Mouse (Mus musculus): ENCODE data around the gene Gpx4. TPM values are rescaled to one million over a fixed set of nuclear protein-coding genes. Genes with fewer than 3 reads are reported as not detected.

Gene Gpx4
- polyA plus RNA-seq, 1 experiment, result 964 TPM

GRCm38 (mm10) chr10:80025463-80025862 is 21.5 kb upstream of the Gpx4 start:
- no peaks in the 10 kb centered on the region for H3K27me3 ChIP-seq (ENCODE audit: control insufficient read depth, insufficient read depth, low read length)
- 75% methylated on average over 10 of the region's 10 CpGs for WGBS
- H3K4me1 ChIP-seq (ENCODE audit: control insufficient read depth, insufficient read depth, low read length), result no peaks in the 10 kb centered on the region
- H3K4me3 ChIP-seq (replicated peaks; ENCODE audit: insufficient read depth, low read depth, low read length), result no peak overlapping the region
- TF ChIP-seq POLR2A (IDR thresholded peaks at IDR 0.05; ENCODE audit: borderline replicate concordance, insufficient read depth, low read length) (no peak), CTCF (IDR thresholded peaks at IDR 0.05; ENCODE audit: borderline replicate concordance, insufficient read depth, low read depth, low read length) (no peak)
- no peak overlapping the region for H3K27ac ChIP-seq (ENCODE audit: insufficient read depth, low read length)
- no peak for DNase-seq

DNA sequence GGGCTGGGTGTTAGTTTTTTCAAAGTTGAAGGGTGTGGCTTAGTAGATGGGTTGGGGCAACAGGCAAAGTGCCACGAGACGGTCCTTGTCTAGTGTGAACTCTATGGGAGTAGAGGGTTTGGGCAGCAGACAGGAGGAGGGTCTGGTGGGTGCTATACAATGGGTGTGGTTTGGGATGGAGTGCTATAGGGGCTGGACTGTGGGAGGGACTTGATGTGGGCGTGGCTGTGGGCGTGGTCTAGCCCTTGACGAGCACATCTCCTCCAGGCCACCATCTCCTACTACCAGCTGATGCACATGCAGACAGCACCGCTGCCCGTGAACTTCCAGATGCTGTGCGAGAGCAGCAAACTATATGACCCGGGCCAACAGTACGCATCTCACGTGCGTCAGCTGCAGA is 21.1 kb upstream of the Gpx4 start:
- TF ChIP-seq CTCF (IDR thresholded peaks at IDR 0.05; ENCODE audit: borderline replicate concordance, insufficient read depth, low read depth, low read length) (no peak), POLR2A (IDR thresholded peaks at IDR 0.05; ENCODE audit: borderline replicate concordance, insufficient read depth, low read length) (no peak)
- H3K27ac ChIP-seq (ENCODE audit: insufficient read depth, low read length), result no peak overlapping the region
- no peaks in the 10 kb centered on the region for H3K4me1 ChIP-seq (ENCODE audit: control insufficient read depth, insufficient read depth, low read length)
- DNase-seq, result no peak
- H3K27me3 ChIP-seq (ENCODE audit: control insufficient read depth, insufficient read depth, low read length), result no peaks in the 10 kb centered on the region
- H3K4me3 ChIP-seq (replicated peaks; ENCODE audit: insufficient read depth, low read depth, low read length), result no peak overlapping the region
- 55% methylated on average over 12 of the region's 12 CpGs for WGBS

DNA sequence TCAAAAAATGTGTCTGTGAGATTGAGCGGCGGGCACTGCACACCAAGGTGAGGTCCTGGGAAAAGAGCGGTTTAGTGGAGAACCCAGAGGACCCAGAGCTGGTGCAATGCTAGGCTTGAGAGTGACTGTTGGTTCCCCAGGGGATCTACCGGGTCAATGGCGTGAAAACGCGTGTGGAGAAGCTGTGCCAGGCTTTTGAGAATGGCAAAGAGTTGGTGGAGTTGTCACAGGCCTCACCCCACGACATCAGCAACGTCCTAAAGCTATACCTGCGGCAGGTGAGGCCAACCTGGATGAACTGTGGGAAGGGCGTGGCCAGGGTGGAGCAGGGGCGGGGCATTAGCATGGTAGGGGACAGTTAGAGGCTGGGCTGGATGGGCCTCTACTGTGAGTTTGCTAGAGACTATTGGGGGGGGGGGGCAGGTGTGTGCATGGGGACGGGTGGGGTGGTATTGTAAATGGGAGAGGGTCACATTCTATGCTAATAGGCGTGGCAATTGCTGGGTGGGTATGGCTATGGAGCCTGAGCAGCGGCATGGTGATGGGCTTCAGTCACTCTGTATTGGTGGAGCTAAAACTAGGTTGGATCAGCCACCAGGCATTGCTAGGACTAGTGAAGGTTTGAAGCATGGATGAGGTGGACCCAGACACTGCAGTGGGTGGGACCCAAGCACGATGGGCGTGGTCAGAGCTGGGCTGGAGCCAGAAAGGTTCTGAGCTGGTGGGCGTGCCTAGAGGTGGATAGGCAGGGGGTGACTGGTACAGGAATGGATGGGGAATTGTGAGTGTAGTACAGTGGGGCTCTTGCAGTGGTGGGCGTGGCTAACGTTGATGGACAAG is 19.1 kb upstream of the Gpx4 start:
- DNase-seq, result no peak
- Histone ChIP-seq H3K4me3 (replicated peaks; ENCODE audit: insufficient read depth, low read depth, low read length) (no peak overlapping the region), H3K27ac (ENCODE audit: insufficient read depth, low read length) (no peak overlapping the region), H3K4me1 (ENCODE audit: control insufficient read depth, insufficient read depth, low read length) (peaks cover 4% of the 10 kb centered on the region; the same call in 1 of the 2 replicates), H3K27me3 (ENCODE audit: control insufficient read depth, insufficient read depth, low read length) (no peaks in the 10 kb centered on the region)
- WGBS, result 69% methylated on average over 20 of the region's 20 CpGs
- TF ChIP-seq POLR2A (IDR thresholded peaks at IDR 0.05; ENCODE audit: borderline replicate concordance, insufficient read depth, low read length) (no peak), CTCF (IDR thresholded peaks at IDR 0.05; ENCODE audit: borderline replicate concordance, insufficient read depth, low read depth, low read length) (no peak)

DNA sequence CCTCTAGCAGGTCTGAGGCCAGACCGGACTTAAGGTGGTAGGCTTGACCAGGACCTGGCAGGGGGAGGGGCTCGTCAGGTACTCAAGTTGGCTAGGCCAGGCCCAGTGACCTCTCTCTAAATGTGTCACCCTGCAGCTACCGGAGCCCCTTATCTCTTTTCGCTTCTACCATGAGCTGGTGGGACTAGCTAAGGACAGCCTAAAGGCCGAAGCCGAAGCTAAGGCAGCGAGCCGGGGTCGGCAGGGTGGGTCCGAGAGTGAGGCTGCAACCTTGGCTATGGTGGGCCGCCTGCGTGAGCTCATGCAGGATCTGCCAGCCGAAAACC is 18.5 kb upstream of the Gpx4 start:
- Histone ChIP-seq H3K27ac (ENCODE audit: insufficient read depth, low read length) (no peak overlapping the region), H3K4me1 (ENCODE audit: control insufficient read depth, insufficient read depth, low read length) (peaks cover 4% of the 10 kb centered on the region), H3K4me3 (replicated peaks; ENCODE audit: insufficient read depth, low read depth, low read length) (no peak overlapping the region), H3K27me3 (ENCODE audit: control insufficient read depth, insufficient read depth, low read length) (no peaks in the 10 kb centered on the region)
- WGBS, result 93% methylated on average over 13 of the region's 13 CpGs
- no peak for DNase-seq
- no peak for TF ChIP-seq POLR2A (IDR thresholded peaks at IDR 0.05; ENCODE audit: borderline replicate concordance, insufficient read depth, low read length)
- no peak for TF ChIP-seq CTCF (IDR thresholded peaks at IDR 0.05; ENCODE audit: borderline replicate concordance, insufficient read depth, low read depth, low read length)

- Histone ChIP-seq H3K4me3 (replicated peaks; ENCODE audit: insufficient read depth, low read depth, low read length) (no peak overlapping the region), H3K27ac (ENCODE audit: insufficient read depth, low read length) (no peak overlapping the region), H3K27me3 (ENCODE audit: control insufficient read depth, insufficient read depth, low read length) (no peaks in the 10 kb centered on the region), H3K4me1 (ENCODE audit: control insufficient read depth, insufficient read depth, low read length) (peaks cover 19% of the 10 kb centered on the region)
- no peak for DNase-seq
- WGBS, result 68% methylated on average over 9 of the region's 9 CpGs
- TF ChIP-seq POLR2A (IDR thresholded peaks at IDR 0.05; ENCODE audit: borderline replicate concordance, insufficient read depth, low read length), result no peak
- TF ChIP-seq CTCF (IDR thresholded peaks at IDR 0.05; ENCODE audit: borderline replicate concordance, insufficient read depth, low read depth, low read length), result no peak
These were observed 16.8 kb upstream of the Gpx4 start for GRCm38 (mm10) chr10:80030191-80030590.

DNA sequence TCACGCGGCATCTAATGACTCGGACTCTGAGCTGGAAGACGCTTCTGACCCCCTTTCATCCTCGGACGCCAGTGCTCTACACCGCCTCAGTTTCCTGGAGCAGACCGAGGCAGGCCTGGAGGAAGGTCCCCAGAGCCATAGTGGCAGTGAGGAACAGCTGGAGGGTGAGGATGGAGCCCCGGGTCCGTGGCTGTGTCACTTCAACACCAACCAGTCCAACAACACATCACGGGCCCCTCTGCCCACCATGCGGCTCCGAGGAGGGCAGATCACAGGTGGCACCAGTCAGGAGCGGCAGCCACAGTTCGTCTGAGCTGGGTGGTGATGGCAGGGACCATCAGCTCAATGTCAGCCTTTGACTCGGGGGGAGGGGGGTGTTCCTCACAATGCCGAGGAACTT is 16.2 kb upstream of the Gpx4 start:
- no peak overlapping the region for H3K27ac ChIP-seq (ENCODE audit: insufficient read depth, low read length)
- DNase-seq, result no peak
- no peak for TF ChIP-seq CTCF (IDR thresholded peaks at IDR 0.05; ENCODE audit: borderline replicate concordance, insufficient read depth, low read depth, low read length)
- no peak for TF ChIP-seq POLR2A (IDR thresholded peaks at IDR 0.05; ENCODE audit: borderline replicate concordance, insufficient read depth, low read length)
- peaks cover 23% of the 10 kb centered on the region for H3K4me1 ChIP-seq (ENCODE audit: control insufficient read depth, insufficient read depth, low read length)
- H3K4me3 ChIP-seq (replicated peaks; ENCODE audit: insufficient read depth, low read depth, low read length), result no peak overlapping the region
- 77% methylated on average over 17 of the region's 17 CpGs for WGBS
- no peaks in the 10 kb centered on the region for H3K27me3 ChIP-seq (ENCODE audit: control insufficient read depth, insufficient read depth, low read length)

GRCm38 (mm10) chr10:80032799-80033480 is 14.0 kb upstream of the Gpx4 start:
- H3K27ac ChIP-seq (ENCODE audit: insufficient read depth, low read length), result no peak overlapping the region
- H3K4me3 ChIP-seq (replicated peaks; ENCODE audit: insufficient read depth, low read depth, low read length), result no peak overlapping the region
- TF ChIP-seq CTCF (IDR thresholded peaks at IDR 0.05; ENCODE audit: borderline replicate concordance, insufficient read depth, low read depth, low read length) (no peak), POLR2A (IDR thresholded peaks at IDR 0.05; ENCODE audit: borderline replicate concordance, insufficient read depth, low read length) (no peak)
- H3K27me3 ChIP-seq (ENCODE audit: control insufficient read depth, insufficient read depth, low read length), result no peaks in the 10 kb centered on the region
- 57% methylated on average over 5 of the region's 5 CpGs for WGBS
- peaks cover 23% of the 10 kb centered on the region for H3K4me1 ChIP-seq (ENCODE audit: control insufficient read depth, insufficient read depth, low read length)
- DNase-seq, result no peak

Data from cerebellum, adult 2 months (tissue).